14 mouse cellular contexts compared by ENCODE assay signal in the genomic region with DNA sequence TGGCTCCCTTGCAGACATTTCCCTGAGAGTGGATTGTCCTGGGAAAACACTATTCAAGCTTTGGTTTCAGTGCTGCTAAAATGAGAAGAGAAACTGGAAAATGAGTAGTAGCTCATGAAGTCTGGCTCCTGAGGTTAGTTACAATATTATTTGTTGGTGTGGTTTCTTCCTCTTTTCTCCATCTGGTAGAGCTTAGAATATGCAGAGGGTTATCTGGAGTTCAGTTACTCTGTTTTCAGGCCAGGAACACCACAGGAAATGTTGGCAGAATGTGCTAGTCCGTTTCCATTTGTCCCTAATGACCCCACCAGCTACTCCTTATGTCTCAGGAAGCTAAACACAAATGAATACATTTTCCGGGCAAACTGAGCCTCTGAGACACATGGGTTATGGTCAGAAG. TPM values are rescaled to one million over a fixed set of nuclear protein-coding genes. Genes with fewer than 3 reads are reported as not detected.
A peak's percentile ranks its signal among the peaks of the same experiment; 100 is the strongest.
DNase-seq lines count a peak whose midpoint lies in the region; ATAC-seq and TF ChIP-seq lines count a peak whose summit lies in the region.
"Had no signal": no experiment of that assay in that cellular context is flagged by ENCODE, and none has a peak within 500 bp of the region (broad histone marks: within the 10 kb centered on the region; RNA-seq: fewer than 3 reads in every experiment).

No protein-coding gene starts in this region.

- no peaks in the 10 kb centered on the region for H3K36me3 ChIP-seq in lung, embryonic 14.5 days (ENCODE audit: insufficient read depth)
- no peaks in the 10 kb centered on the region for H3K36me3 ChIP-seq in heart, postnatal 0 days (replicated peaks; ENCODE audit: control insufficient read depth, insufficient read depth, low read length)
- no peaks in the 10 kb centered on the region for H3K36me3 ChIP-seq in midbrain, embryonic 13.5 days
- H3K36me3 ChIP-seq: embryonic facial prominence, embryonic 15.5 days; limb, embryonic 13.5 days had no signal

- H3K4me3 ChIP-seq in lung, embryonic 14.5 days (ENCODE audit: low read depth, low read length), result no peak overlapping the region
- no peak overlapping the region for H3K4me3 ChIP-seq in heart, postnatal 0 days (ENCODE audit: low read depth, low read length)
- no peak overlapping the region for H3K4me3 ChIP-seq in midbrain, embryonic 13.5 days (replicated peaks)
- H3K4me3 ChIP-seq: embryonic facial prominence, embryonic 15.5 days; limb, embryonic 13.5 days had no signal

- no peak overlapping the region for H3K4me2 ChIP-seq in lung, embryonic 14.5 days
- no peak overlapping the region for H3K4me2 ChIP-seq in heart, postnatal 0 days (ENCODE audit: low read depth, low read length)
- H3K4me2 ChIP-seq in midbrain, embryonic 13.5 days (replicated peaks), result no peak overlapping the region
- H3K4me2 ChIP-seq: embryonic facial prominence, embryonic 15.5 days; limb, embryonic 13.5 days had no signal

- TF ChIP-seq CTCF in lung, embryonic 14.5 days (IDR thresholded peaks at IDR 0.05; ENCODE audit: low read depth), result no peak
- no peak for TF ChIP-seq CTCF in heart, postnatal 0 days (IDR thresholded peaks at IDR 0.05; ENCODE audit: low read depth)

- WGBS in lung, embryonic 14.5 days, result 34% methylated on average over 2 of the region's 2 CpGs
- 34% methylated on average over 2 of the region's 2 CpGs for WGBS in heart, postnatal 0 days
- WGBS in midbrain, embryonic 13.5 days, result 79% methylated on average over 2 of the region's 2 CpGs

- TF ChIP-seq EP300 in heart, postnatal 0 days (IDR thresholded peaks at IDR 0.05; ENCODE audit: low read depth), result peak; percentile 69; the same call in 1 of the 2 replicates

- peak; percentile 21 for DNase-seq in gastrocnemius, postnatal 25 days
- DNase-seq in gastrocnemius, adult 8-10 months (ENCODE audit: low spot score in 2 of 2), result no peak
- peak; percentile 53 for DNase-seq in lung, embryonic 14.5 days
- no peak for DNase-seq in lung, postnatal 4 days
- DNase-seq in heart, postnatal 0 days (ENCODE audit: low spot score), result peak; percentile 69
- DNase-seq in skeletal muscle tissue, adult 2 months (ENCODE audit: low read depth, low spot score), result peak; percentile 54
- DNase-seq: retina, postnatal 1 day had no signal

- ATAC-seq in lung, embryonic 14.5 days (ENCODE audit: insufficient read depth), result no peak
- ATAC-seq in heart, postnatal 0 days (ENCODE audit: insufficient read depth, low read depth), result peak; percentile 53
- no peak for ATAC-seq in activated CD4-positive, CD25-positive, alpha-beta regulatory T cell, adult 4 months
- ATAC-seq in midbrain, embryonic 13.5 days, result no peak
- ATAC-seq: CD4-positive, CD25-positive, alpha-beta regulatory T cell, adult 4 months had no signal

- no peak overlapping the region for H3K9ac ChIP-seq in lung, embryonic 14.5 days
- no peak overlapping the region for H3K9ac ChIP-seq in heart, postnatal 0 days (replicated peaks; ENCODE audit: low read depth, low read length)
- no peak overlapping the region for H3K9ac ChIP-seq in midbrain, embryonic 13.5 days (replicated peaks)
- H3K9ac ChIP-seq: embryonic facial prominence, embryonic 15.5 days; limb, embryonic 13.5 days had no signal

- H3K27me3 ChIP-seq in lung, embryonic 14.5 days (ENCODE audit: insufficient read depth, low read length), result no peaks in the 10 kb centered on the region
- no peaks in the 10 kb centered on the region for H3K27me3 ChIP-seq in heart, postnatal 0 days (ENCODE audit: control insufficient read depth, insufficient read depth, low read length)
- H3K27me3 ChIP-seq in midbrain, embryonic 13.5 days, result no peaks in the 10 kb centered on the region
- H3K27me3 ChIP-seq: embryonic facial prominence, embryonic 15.5 days; limb, embryonic 13.5 days had no signal

- H3K9me3 ChIP-seq in lung, embryonic 14.5 days (ENCODE audit: low read depth, low read length), result no peaks in the 10 kb centered on the region
- H3K9me3 ChIP-seq in heart, postnatal 0 days (replicated peaks; ENCODE audit: control insufficient read depth, low read length), result no peaks in the 10 kb centered on the region
- H3K9me3 ChIP-seq in midbrain, embryonic 13.5 days, result no peaks in the 10 kb centered on the region
- H3K9me3 ChIP-seq: embryonic facial prominence, embryonic 15.5 days; limb, embryonic 13.5 days had no signal

- no peak overlapping the region for H3K27ac ChIP-seq in lung, embryonic 14.5 days (ENCODE audit: low read depth)
- peak overlapping the region; percentile 55 for H3K27ac ChIP-seq in heart, postnatal 0 days (ENCODE audit: low read depth)
- no peak overlapping the region for H3K27ac ChIP-seq in midbrain, embryonic 13.5 days
- H3K27ac ChIP-seq: embryonic facial prominence, embryonic 15.5 days; limb, embryonic 13.5 days had no signal

- H3K4me1 ChIP-seq in lung, embryonic 14.5 days (ENCODE audit: insufficient read depth), result no peaks in the 10 kb centered on the region
- peaks cover 5% of the 10 kb centered on the region; the same call in 1 of the 2 replicates for H3K4me1 ChIP-seq in heart, postnatal 0 days (ENCODE audit: control insufficient read depth, insufficient read depth)
- H3K4me1 ChIP-seq in midbrain, embryonic 13.5 days (replicated peaks), result no peaks in the 10 kb centered on the region
- H3K4me1 ChIP-seq: embryonic facial prominence, embryonic 15.5 days; limb, embryonic 13.5 days had no signal

RNA-seq across cellular contexts. Expression of a gene that starts 1.3 kb away (rescaled TPM):
- total RNA-seq in gastrocnemius, postnatal 25 days (2021), result not detected
- not detected for total RNA-seq in gastrocnemius, adult 8-10 months (2022)
- 0.87 and 1.1 TPM in 2 replicates for polyA plus RNA-seq in lung, embryonic 14.5 days (2014; fragmentation: Nextera tagmentation; extraction: Ambion mirVana)
- not detected in 2 replicates for total RNA-seq in heart, postnatal 0 days (2014; rRNA removed; ENCODE audit: low replicate concordance)
- 0.22 and 0.23 TPM in 2 replicates for polyA plus RNA-seq in heart, postnatal 0 days (2015; fragmentation: Nextera tagmentation; extraction: Ambion mirVana)
- not detected for polyA plus RNA-seq in activated CD4-positive, CD25-positive, alpha-beta regulatory T cell, adult 4 months (2017; shearing (Covaris generic))
- polyA plus RNA-seq in midbrain, embryonic 13.5 days (2015; fragmentation: Nextera tagmentation; extraction: Ambion mirVana), result 0.22 and 0.23 TPM in 2 replicates
- total RNA-seq: layer of hippocampus, adult 8-10 months had no signal
- polyA plus RNA-seq: CD4-positive, CD25-positive, alpha-beta regulatory T cell, adult 4 months; embryonic facial prominence, embryonic 15.5 days; testis, adult 2 months had no signal

RNA-seq across cellular contexts. Expression of a gene that starts 10.2 kb away (rescaled TPM):
- total RNA-seq in gastrocnemius, postnatal 25 days (2021), result not detected
- total RNA-seq in gastrocnemius, adult 8-10 months (2022), result not detected
- 3.7 and 5.0 TPM in 2 replicates for polyA plus RNA-seq in lung, embryonic 14.5 days (2014; fragmentation: Nextera tagmentation; extraction: Ambion mirVana)
- total RNA-seq in heart, postnatal 0 days (2014; rRNA removed; ENCODE audit: low replicate concordance), result 0.15 TPM in 1 of 2 replicates, not detected in the other
- 2.5 and 2.7 TPM in 2 replicates for polyA plus RNA-seq in heart, postnatal 0 days (2015; fragmentation: Nextera tagmentation; extraction: Ambion mirVana)
- under 1 TPM in 1 of 2 experiments, not detected in 1; 0.71 TPM for polyA plus RNA-seq in activated CD4-positive, CD25-positive, alpha-beta regulatory T cell, adult 4 months (2017; shearing (Covaris generic))
- polyA plus RNA-seq in midbrain, embryonic 13.5 days (2015; fragmentation: Nextera tagmentation; extraction: Ambion mirVana), result 3.6 and 3.9 TPM in 2 replicates
- polyA plus RNA-seq: testis, adult 2 months had no signal

RNA-seq across cellular contexts. Expression of a gene that starts 21.6 kb away (rescaled TPM):
- not detected for total RNA-seq in gastrocnemius, postnatal 25 days (2021)
- total RNA-seq in gastrocnemius, adult 8-10 months (2022), result not detected
- 0.12 and 0.20 TPM in 2 replicates for polyA plus RNA-seq in lung, embryonic 14.5 days (2014; fragmentation: Nextera tagmentation; extraction: Ambion mirVana)
- total RNA-seq in heart, postnatal 0 days (2014; rRNA removed; ENCODE audit: low replicate concordance), result not detected in 2 replicates
- polyA plus RNA-seq in heart, postnatal 0 days (2015; fragmentation: Nextera tagmentation; extraction: Ambion mirVana), result 0.11 and 0.16 TPM in 2 replicates
- not detected for polyA plus RNA-seq in activated CD4-positive, CD25-positive, alpha-beta regulatory T cell, adult 4 months (2017; shearing (Covaris generic))
- polyA plus RNA-seq in midbrain, embryonic 13.5 days (2015; fragmentation: Nextera tagmentation; extraction: Ambion mirVana), result 0.12 TPM in 1 of 2 replicates, not detected in the other
- total RNA-seq: layer of hippocampus, adult 8-10 months had no signal
- polyA plus RNA-seq: CD4-positive, CD25-positive, alpha-beta regulatory T cell, adult 4 months; embryonic facial prominence, embryonic 15.5 days had no signal

RNA-seq across cellular contexts. Expression of a gene that starts 44.5 kb away (rescaled TPM):
- total RNA-seq in gastrocnemius, postnatal 25 days (2021), result 1 to 10 TPM; 2.4 to 2.5 TPM
- 1 to 10 TPM; 1.5 to 4.4 (median 2.0) TPM for total RNA-seq in gastrocnemius, adult 8-10 months (2022)
- polyA plus RNA-seq in lung, embryonic 14.5 days (2014; fragmentation: Nextera tagmentation; extraction: Ambion mirVana), result 13.7 and 15.2 TPM in 2 replicates
- total RNA-seq in heart, postnatal 0 days (2014; rRNA removed; ENCODE audit: low replicate concordance), result 8.9 and 23.3 TPM in 2 replicates
- polyA plus RNA-seq in heart, postnatal 0 days (2015; fragmentation: Nextera tagmentation; extraction: Ambion mirVana), result 9.1 and 10.5 TPM in 2 replicates
- not detected for polyA plus RNA-seq in activated CD4-positive, CD25-positive, alpha-beta regulatory T cell, adult 4 months (2017; shearing (Covaris generic))
- 1.7 and 1.8 TPM in 2 replicates for polyA plus RNA-seq in midbrain, embryonic 13.5 days (2015; fragmentation: Nextera tagmentation; extraction: Ambion mirVana)
- polyA plus RNA-seq: CD4-positive, CD25-positive, alpha-beta regulatory T cell, adult 4 months had no signal

Comparison
In these comparisons a context has a peak if more than half of its experiments do, and no peak if none do; other contexts are left out.
1. DNase-seq: peak in gastrocnemius, postnatal 25 days (single experiment), lung, embryonic 14.5 days (single experiment), heart, postnatal 0 days (single experiment) and skeletal muscle tissue, adult 2 months (single experiment); none in gastrocnemius, adult 8-10 months (0 of 2) and lung, postnatal 4 days (0 of 2).